8 mouse cellular contexts compared by ENCODE assay signal in the genomic region with DNA sequence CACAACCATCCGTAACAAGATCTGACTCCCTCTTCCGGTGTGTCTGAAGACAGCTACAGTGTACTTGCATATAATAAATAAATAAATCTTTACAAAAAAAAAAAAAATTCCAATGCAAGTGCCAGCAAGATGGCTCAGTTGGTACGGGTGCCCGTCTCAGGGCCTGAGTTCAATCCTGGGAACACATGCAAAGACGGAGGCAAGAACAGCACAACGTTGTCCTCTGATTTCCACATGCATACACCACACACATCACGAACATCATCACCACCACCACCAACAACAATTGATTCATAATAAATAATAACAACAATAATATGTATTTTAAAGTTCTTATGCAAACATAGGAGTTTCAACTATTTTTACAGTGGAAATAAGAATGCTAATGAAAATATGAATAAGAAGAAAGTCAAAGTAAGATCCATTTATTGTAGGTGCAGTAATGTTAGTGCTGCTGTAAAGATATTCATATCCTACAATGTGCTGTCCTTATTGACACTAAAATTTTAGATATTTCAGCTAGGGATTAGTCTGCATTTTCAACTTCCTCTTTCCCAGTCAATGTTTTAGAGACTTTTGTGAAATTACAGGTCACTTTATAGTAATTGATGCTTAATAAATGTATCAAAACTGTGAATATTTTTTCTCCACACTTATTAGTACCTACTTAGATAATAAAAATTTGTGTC. TPM values are rescaled to one million over a fixed set of nuclear protein-coding genes. Genes with fewer than 3 reads are reported as not detected.
A peak's percentile ranks its signal among the peaks of the same experiment; 100 is the strongest.
DNase-seq lines count a peak whose midpoint lies in the region; ATAC-seq and TF ChIP-seq lines count a peak whose summit lies in the region.

No protein-coding gene starts in this region.

- H3K27ac ChIP-seq in heart, adult 2 months, result peak overlapping the region; percentile 38
- H3K27ac ChIP-seq in forebrain, embryonic 14.5 days (ENCODE audit: low read depth, low read length), result no peak overlapping the region
- no peak overlapping the region for H3K27ac ChIP-seq in liver, embryonic 16.5 days (ENCODE audit: low read length)

- H3K9me3 ChIP-seq in forebrain, embryonic 14.5 days (replicated peaks; ENCODE audit: control insufficient read depth, low read length), result no peaks in the 10 kb centered on the region
- H3K9me3 ChIP-seq in liver, embryonic 16.5 days (replicated peaks; ENCODE audit: control insufficient read depth, low read length), result no peaks in the 10 kb centered on the region

- peaks cover 16% of the 10 kb centered on the region for H3K4me1 ChIP-seq in heart, adult 2 months (ENCODE audit: control insufficient read depth, insufficient read depth, low read length)
- peaks cover 29% of the 10 kb centered on the region for H3K4me1 ChIP-seq in forebrain, embryonic 14.5 days (ENCODE audit: control insufficient read depth, insufficient read depth, low read length)
- peaks cover 43% of the 10 kb centered on the region for H3K4me1 ChIP-seq in liver, embryonic 16.5 days (ENCODE audit: control insufficient read depth, low read depth, low read length)

- H3K4me2 ChIP-seq in forebrain, embryonic 14.5 days (ENCODE audit: low read length), result peak overlapping the region; percentile 77
- H3K4me2 ChIP-seq in liver, embryonic 16.5 days (ENCODE audit: low read depth, low read length), result peak overlapping the region; percentile 73

- 41% methylated on average over 7 of the region's 7 CpGs for WGBS in heart, adult 2 months
- 68% methylated on average over 7 of the region's 7 CpGs for WGBS in forebrain, embryonic 14.5 days
- 24% methylated on average over 7 of the region's 7 CpGs for WGBS in liver, embryonic 16.5 days (ENCODE audit: insufficient replicate concordance)

- no peak overlapping the region for H3K4me3 ChIP-seq in heart, adult 2 months
- peak overlapping the region; percentile 95 for H3K4me3 ChIP-seq in forebrain, embryonic 14.5 days (ENCODE audit: low read depth, low read length)
- H3K4me3 ChIP-seq in liver, embryonic 16.5 days (ENCODE audit: low read depth, low read length), result peak overlapping the region; percentile 100

- no peak for TF ChIP-seq EP300 in heart, adult 2 months (IDR thresholded peaks at IDR 0.05; ENCODE audit: insufficient read depth, low read depth, low read length)

- ATAC-seq in forebrain, embryonic 14.5 days, result no peak
- ATAC-seq in liver, embryonic 16.5 days (ENCODE audit: low read depth), result no peak

- H3K9ac ChIP-seq in heart, adult 2 months (ENCODE audit: low read depth, low read length), result no peak overlapping the region
- H3K9ac ChIP-seq in forebrain, embryonic 14.5 days (ENCODE audit: low read length), result no peak overlapping the region
- H3K9ac ChIP-seq in liver, embryonic 16.5 days (ENCODE audit: low read depth, low read length), result peak overlapping the region; percentile 12; the same call in 1 of the 2 replicates

- TF ChIP-seq CTCF in heart, adult 2 months (IDR thresholded peaks at IDR 0.05), result no peak

- intact Hi-C loops in heart, adult 2 months (cut with DNase I), result loop anchor here (5.0 kb wide), 1 partner anchor 289 kb away; the partner anchor contains the start of gene Lta4h

- H3K27me3 ChIP-seq in heart, adult 2 months (ENCODE audit: control insufficient read depth, insufficient read depth, low read length), result no peaks in the 10 kb centered on the region
- H3K27me3 ChIP-seq in forebrain, embryonic 14.5 days (replicated peaks; ENCODE audit: control insufficient read depth, insufficient read depth, low read length), result no peaks in the 10 kb centered on the region
- H3K27me3 ChIP-seq in liver, embryonic 16.5 days (ENCODE audit: control insufficient read depth, insufficient read depth, low read depth, low read length), result no peaks in the 10 kb centered on the region

- DNase-seq in heart, adult 2 months, result no peak
- no peak for DNase-seq in heart, adult 8-10 months (ENCODE audit: low spot score)
- DNase-seq in 416B (ENCODE audit: low read depth), result peak; percentile 70
- no peak for DNase-seq in forebrain, embryonic 14.5 days (ENCODE audit: low spot score)
- DNase-seq in frontal cortex, postnatal 10 days (ENCODE audit: low spot score in 2 of 2), result no peak
- DNase-seq in urinary bladder, postnatal 14 days (ENCODE audit: low spot score), result no peak
- DNase-seq in right cerebral cortex, postnatal 36 days (ENCODE audit: low spot score in 2 of 2), result no peak

- peaks cover 16% of the 10 kb centered on the region for H3K36me3 ChIP-seq in heart, adult 2 months (ENCODE audit: control insufficient read depth, insufficient read depth, low read length)
- no peaks in the 10 kb centered on the region for H3K36me3 ChIP-seq in forebrain, embryonic 14.5 days (ENCODE audit: control insufficient read depth, insufficient read depth, low read length)
- H3K36me3 ChIP-seq in liver, embryonic 16.5 days (ENCODE audit: control insufficient read depth, insufficient read depth), result no peaks in the 10 kb centered on the region

- H3K79me2 ChIP-seq in heart, adult 2 months (replicated peaks; ENCODE audit: control insufficient read depth, insufficient read depth, low read length), result peaks cover under 1% of the 10 kb centered on the region; the same call in 1 of the 2 replicates

- TF ChIP-seq POLR2A in heart, adult 2 months (IDR thresholded peaks at IDR 0.05; ENCODE audit: insufficient read depth, low read depth, low read length), result no peak

RNA-seq across cellular contexts. Expression of gene Cdk17, which starts 2.4 kb away (rescaled TPM):
- total RNA-seq in heart, adult 2 months (2021), result 10 to 100 TPM; 14.3 to 18.8 TPM
- 16.6 and 22.5 TPM in 2 replicates for polyA plus RNA-seq in heart, adult 2 months (2012; rRNA removed)
- total RNA-seq in heart, adult 8-10 months (2022), result 10 to 100 TPM; 12.3 to 18.1 (median 16.0) TPM
- 52.5 and 53.8 TPM in 2 replicates for polyA plus RNA-seq in forebrain, embryonic 14.5 days (2014; fragmentation: Nextera tagmentation; extraction: Ambion mirVana)
- polyA plus RNA-seq in liver, embryonic 16.5 days (2015; fragmentation: Nextera tagmentation; extraction: Ambion mirVana), result 8.3 and 8.7 TPM in 2 replicates
